Mouse (Mus musculus) 3T3-L1 (cell line): ENCODE measurements around the gene Rufy1.
A peak's percentile ranks its signal among the peaks of the same experiment; 100 is the strongest.

Experiments
- DNase-seq: peaks from one replicate; pipeline ENCODE4 v3.0.0-alpha.2; 2015; ENCODE audit warnings: low read depth, low spot score

Gene Rufy1

DNA sequence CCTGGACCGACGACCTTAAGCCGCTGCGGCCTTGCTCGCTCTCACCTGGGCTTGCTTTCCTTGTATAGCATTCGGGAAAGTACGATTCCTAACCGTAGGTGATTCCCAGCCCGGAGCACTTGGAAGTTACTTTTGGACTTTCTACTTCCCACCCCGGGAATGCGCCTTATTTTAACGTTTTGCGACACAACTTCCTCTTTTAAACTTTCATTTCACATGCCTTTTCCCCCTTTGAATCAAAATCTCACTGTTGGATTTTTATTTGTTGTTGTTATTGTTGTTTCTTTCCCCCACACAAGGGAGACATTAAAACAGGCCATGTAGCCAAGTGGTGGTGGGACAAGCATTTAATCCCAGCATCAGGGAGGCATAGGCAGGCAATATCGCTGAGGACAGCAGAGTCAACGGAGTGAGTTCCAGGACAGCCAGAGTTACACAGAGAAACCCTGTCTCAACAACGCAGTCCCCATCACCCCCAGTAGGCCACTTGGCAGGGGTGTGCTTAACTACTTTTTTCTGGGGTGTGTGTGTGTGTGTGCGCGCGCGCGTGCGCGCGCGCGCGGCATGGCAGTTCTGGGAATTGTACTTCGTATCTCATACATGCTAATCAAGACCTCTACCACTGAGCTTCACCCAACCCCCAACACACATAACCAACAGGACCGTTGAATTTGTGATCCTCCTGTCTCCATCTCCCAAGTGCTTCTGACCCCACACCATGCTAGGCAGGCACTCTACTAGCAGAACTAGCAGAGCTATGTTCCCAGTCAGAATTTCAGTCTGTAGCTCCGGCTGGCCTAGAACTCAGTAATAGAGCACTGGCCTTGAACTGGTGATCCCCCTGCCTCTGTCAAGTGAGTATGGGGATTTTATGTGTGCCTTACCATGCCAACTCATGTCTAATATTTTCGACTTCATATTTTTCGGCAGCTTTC lies 476 bp upstream of the Rufy1 start:
- DNase-seq = peak; percentile 52

DNA sequence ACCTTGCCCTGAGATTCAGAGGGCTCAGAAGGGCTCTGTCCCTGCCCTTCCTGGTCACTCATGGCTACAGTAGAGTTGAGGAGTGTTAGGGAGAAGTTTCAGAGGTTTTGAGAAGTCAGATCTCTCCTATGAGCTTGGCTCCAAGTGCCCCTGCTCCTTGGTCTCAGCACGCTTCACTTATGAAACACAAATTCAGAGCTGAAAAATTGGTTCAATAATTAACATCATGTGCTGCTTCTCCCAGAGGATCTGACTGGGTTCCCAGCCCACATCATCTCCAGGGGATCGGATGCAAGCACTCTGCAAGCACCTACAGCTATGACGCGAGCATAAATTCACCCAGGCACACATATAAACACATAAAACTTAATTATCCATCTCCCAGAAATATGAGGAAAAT lies 4.9 kb downstream of the Rufy1 start:
- DNase-seq = no peak

DNA sequence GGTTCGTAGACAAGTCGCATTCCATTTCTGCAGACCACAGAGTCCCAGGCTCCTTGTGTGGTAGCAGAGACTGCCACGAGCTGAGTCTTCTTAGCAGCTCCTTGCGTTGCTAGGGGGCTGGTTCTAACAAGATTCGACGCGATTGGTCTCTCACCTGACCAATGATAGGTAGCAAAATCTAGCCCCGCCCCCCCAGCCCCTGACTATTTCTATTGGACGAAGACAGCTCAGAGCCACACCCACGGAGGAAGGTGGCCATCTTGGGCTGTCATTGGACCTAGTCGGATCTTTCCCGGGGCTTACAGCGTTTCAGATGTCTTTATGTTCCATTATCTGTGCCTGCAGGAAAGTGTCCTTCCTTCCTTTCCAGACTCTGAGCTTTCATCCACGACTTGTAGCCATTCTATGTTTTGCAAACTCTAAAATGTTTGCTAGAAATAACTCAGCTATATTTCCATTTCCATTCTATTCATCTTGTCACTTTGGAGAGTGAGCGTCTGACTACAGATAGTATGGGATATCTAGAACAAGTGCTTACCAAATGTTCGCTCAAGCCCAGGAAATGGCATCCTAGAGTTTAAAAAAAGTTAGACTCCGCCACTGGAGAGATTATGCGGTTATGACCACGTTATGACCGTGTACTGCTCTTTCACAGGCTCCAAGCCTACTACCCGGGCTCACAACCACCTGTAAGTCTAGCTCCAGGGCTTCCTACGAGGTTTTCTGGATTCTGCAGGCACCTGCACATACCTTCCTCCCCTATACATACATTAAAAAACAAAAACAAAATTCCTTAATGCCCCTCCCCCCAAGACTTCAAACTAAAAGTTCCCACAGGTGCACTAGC lies 8.8 kb downstream of the Rufy1 start:
- DNase-seq = peak; percentile 29

DNA sequence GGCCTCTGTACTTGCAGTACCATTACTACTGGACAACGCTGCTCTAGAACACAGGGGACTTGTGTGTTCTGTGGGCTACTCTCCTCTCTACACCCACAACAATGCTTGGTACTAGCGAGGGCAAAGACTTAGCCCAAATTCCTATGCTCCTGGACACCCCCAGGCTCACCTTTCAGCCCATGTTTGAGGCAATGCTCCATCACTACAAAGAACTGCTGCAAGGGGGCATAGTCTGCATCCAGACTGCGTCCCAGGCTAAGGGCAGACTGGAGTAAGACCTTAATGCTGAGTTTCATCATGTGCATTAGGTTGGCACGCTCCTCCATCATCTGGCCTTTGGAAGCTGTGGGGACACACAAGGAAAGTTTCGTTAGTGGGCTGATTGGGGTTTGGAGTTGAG lies 9.5 kb downstream of the Rufy1 start:
- DNase-seq = no peak

DNA sequence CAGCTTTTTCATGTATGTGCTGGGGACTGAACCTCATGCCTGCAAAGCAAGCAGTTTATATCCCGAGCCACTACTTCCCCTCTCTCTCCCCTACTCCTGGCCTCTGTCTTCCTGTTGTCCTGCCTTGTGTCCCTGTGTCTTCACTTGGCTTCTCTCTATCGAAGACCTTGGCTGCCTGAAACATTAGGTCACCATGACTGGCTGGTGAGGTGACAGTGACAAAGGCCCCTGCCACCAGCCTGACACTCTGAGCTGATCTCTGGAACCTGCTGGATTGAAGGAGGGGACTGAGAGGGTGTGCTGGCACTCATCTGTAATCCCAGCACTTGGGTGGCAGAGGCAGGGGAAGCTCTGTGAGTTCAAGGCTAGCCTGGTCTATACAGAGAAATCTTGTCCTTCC lies 13.1 kb downstream of the Rufy1 start:
- DNase-seq = no peak

DNA sequence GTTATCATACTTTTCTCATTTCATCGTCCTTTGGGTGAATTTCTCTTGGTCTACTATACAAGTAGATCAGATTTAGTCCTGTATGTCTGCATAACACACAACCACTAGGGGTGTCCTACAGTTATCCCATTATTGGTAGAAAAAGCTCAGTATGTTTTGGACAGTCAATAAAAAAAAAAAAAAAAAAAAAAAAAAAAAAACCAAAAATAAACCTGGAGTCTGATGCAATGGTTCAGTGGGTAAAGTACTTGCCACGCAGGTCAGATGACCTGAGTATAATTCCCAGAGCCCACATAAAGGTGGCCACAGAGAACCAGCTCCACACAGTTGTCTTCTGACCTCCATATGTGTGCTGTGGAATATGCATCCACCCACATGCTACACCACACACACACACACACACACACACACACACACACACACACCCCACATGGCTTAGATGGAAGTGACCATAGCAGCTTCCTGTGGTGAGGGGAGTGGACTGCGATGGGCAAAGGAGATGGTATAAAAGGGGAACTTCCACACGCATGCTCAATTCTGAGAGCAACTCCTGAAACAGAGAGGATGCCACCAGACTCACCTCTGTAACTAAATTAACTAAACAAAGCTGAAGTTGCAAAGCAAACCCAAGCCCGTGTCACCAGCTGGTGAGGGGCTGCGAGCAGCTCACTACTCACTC lies 15.2 kb downstream of the Rufy1 start:
- DNase-seq = no peak

DNA sequence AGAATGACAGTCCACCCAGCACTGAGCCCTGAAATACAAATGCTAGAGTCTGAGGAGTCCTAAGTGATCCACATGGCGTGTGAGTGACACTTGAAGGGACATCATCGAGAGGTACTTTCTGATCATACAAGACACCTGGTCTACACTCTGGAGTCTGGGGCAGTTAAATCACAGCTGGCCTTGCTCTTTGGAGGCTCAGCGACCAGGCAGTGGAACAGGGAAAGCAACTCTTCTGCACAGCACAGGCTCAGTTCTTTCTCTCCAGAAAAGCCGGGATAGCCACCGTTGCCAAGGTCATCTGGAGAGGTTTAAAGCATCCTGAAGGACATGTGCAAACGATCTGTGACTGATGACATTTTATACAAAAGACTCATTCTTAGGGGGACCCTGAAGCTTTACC lies 23.7 kb downstream of the Rufy1 start:
- DNase-seq = no peak

DNA sequence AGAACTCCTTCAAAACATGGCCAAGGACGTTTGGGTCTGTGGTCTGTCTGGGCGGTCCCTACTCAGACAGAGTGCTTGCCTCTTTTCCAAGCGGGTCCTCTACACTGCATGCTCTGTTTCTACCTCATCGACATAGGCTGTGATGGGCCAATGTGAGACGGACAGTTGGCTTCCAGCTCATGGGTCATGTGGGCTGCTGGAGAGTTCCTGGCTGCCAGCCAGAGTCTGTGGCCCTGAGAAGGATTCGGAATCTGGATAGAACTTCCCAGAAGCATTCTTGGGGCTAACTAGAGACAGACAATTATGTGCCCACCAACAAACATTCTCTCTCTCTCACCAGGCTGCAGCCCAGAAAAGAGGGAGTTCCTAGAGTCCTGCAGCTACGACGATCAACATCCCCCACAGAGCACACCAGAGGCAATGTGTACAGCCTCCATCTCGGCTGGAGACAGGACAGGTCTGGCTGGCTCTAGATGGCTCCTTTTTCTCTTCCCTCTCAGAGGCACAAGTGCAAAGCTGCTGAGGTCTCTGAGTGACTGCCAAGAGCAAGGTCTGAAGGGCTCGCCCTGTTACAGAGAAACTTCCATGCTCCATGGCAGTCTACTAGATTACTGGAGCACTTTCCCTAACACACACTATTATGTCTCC lies 27.4 kb downstream of the Rufy1 start:
- no peak for DNase-seq

DNA sequence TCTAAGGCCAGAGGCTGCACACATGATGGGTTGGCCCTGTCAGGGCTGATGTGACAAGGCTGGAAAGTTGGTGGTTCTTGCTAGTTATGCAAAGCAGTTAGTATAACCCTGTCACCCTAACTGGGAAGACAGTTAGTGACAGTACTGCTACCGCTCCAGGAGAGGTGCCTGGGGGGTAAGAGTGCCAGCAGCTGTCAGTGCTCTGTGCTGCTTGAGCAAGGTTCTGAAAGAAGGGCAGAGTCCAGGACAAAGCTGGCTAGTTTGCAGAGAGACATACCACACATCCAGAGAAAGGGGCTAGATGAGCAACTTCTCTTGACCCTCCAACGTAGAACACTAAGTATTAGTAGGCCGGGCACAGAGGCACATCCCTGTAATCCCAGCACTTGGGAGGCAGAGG lies 28.4 kb downstream of the Rufy1 start:
- DNase-seq = no peak

DNA sequence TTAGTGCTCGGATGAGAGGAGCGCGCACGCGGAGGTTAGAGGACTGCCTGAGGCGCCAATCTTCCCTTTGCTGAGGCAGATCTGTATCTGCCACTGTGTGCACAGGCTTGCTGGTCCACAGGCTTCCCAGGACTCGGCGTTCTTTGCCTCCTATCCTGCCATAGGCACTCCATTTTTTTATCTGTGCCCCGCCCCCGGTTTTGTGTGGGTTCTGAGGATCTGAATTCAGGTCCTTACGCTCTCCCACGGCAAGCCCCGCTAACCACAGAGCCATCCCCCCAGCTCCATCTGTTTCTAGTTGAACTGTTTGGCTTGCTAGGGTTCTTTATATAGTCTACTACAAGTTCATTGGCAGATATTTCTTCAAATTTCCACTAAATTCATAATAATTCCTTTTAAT lies 32.1 kb downstream of the Rufy1 start:
- no peak for DNase-seq

DNA sequence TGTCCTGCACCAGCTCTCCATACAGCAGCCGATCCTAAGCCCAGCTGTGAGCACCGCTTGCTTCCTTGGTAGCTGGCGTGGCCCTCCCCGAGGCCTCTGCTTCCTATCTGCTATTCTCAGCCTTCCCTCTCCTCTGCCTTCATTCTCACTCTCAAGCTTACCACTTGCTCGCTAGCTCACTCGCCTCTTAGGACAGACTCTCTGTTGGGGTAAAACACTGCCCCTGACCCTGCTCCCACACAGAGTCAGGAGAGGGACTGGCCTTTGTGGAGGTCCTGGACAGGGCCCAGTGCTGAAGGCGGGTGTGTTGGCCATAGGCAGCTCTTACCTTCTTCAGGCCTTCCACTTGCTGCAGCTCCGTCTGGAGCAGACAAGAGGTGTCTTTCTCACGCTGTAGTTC lies 33.6 kb downstream of the Rufy1 start:
- DNase-seq = no peak

DNA sequence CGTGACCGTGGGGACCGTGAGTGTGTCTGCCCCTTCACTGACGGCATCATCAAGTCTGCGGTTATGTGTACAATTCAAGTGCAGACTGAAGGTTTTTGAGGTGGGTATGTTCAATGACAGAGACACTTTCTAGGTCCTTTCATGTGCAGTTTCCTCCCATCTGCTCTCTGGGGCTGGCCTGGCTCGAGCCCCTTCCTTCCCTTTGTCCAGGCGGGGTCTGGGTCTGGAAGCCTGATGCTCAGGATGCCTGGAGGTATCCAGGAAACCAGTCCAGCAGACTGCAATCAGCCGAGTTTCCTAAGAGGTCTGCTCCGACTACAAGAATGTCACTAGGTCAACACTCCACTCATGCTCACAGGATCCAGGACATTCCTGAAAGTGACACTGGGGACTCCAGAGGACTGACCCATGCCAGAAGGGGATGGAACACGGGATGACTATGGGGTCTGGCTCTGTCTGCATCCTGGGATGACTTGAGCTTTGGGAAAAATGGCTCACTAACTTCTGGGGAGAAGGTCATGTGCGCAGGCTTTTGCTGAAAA lies 34.1 kb downstream of the Rufy1 start:
- no peak for DNase-seq

DNA sequence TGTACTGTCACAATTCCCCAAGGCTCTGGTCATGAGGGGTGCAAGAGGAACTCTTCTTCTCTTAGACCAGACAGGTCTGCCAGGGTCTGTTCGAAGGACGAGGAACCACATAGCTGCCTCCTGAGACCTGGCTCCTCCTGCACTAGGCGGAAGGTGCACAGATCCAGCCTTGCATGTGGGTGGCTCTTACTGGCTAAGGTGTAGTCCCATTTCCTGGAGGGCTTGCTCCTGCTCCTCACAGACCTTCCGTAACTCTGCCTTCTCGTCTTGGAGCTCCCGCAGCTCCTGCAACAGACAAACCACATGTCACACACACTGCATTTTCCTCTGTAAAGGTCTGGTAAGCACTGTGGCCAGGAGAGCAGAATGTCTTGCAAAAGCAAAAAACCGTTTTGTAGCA lies 36.2 kb downstream of the Rufy1 start:
- no peak for DNase-seq

DNA sequence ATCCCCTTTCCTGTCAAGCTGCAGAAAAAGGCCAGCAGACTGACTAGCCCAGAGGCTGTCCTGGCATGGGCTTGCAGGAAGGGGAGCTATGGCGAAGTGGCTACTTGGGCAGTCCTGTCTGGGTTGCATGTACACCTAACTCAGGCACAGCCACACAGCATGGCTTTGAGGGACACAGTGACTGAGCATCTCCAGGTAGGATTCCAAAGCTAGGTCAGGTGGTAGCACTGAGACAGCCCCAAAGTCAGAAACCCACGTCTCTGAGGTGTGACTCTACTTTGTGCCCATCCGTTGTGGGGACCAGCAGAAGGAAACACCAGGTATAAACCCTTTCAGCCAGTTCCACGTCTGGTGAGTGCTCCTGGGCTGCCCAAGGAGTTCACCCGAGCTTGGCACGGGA lies 37.6 kb downstream of the Rufy1 start:
- DNase-seq = no peak

DNA sequence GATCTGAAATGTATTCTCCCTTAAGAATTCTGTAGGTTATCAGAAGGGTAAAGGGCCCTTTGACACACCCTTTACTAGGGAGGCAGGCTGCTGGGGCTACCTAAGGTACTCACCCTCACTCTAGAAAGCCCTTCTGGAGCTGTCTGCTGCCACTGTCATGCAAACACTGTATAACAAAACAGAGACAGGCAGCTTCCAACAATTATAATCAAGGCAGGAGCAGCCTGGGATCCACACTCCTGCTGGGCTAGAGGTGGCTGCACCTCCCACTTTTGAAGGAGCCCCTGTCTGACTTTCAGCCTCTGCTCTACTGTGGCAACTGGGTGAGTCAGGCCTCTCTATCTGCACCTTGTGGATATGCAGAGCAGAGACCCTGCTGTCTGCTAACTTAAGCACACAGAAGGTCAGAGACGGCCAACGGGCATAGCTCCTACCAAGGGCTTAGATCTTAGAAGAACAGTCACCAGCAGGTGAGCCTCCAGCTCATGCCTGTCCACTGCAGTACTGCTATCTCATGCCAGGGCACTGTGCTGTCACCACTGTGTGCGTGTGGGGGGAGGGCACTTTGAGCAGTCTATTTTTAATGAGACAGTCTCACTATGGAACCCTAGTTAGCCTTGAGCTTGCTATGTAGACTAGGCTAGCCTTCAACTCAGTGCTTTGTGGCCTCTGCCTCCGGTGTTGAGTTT lies 39.5 kb downstream of the Rufy1 start:
- DNase-seq = no peak

DNA sequence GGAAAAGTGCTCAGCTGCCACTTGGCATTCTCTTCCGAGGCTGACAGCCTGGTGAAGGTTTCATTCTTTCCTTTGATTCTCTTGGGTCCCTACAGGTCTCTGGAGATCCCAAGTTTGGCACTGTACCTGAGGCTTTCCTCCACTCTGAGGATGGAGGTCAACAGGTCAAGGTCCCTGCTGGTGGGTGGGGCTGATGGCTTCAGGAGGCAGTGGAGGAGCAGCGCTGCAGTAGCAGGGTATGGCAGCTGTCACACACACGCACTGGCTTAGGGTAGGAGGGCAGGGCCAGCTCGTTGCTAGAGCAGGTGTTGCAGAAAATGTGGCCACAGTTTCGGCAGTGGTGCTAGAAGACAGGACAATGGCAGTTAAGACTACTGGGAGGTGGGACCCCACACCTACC lies 41.3 kb downstream of the Rufy1 start:
- DNase-seq = no peak

DNA sequence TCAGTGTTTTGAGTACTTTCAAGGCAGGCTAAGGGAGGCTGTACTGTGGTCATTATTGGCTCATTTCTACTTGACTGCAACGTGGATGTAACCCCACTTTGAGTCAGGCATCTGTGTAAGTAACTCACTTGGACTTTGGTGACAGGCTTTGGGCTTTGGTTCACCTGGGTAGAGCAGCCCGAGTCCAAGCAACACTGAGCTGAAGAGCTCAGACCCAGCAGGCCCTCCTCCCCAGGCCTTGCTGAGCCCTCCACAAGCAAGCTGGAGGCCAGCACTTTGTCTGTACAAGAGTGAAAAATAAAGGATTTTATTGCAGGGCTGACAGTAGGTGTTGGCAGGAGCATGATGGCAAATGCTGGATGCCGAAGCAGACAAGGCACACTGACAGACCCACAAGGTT lies 41.9 kb downstream of the Rufy1 start:
- DNase-seq = no peak

DNA sequence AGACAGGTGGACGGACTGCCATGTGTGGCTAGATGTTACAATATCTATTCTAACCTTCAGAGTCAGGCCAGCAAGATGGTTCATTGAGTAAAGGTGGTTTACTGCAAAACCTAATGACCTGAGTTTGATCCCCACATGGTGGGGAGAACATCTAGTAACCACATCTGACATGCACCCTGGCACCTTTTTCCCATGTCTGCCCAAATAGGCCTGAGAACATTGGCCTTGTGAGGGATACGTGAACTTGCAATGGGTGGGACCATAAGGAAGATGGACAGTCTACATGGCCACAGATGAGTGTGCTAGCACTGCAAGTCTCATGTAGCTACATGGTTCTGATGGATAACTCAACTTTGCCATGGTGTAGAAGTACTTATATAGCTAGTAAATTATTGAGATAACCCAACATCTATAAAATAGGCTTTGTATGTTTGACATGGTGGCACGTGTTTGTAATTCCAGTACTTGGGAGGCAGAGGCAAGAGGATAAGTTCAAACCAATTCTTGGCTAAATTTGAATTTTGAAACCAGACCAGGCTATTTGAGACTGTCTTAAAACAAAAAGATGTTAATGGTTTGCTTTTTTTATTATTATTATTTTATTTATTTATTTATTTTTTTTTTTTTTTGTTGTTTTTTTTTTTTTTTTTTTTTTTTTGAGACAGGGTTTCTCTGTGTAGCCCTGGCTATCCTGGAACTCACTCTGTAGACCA lies 42.6 kb downstream of the Rufy1 start:
- no peak for DNase-seq

DNA sequence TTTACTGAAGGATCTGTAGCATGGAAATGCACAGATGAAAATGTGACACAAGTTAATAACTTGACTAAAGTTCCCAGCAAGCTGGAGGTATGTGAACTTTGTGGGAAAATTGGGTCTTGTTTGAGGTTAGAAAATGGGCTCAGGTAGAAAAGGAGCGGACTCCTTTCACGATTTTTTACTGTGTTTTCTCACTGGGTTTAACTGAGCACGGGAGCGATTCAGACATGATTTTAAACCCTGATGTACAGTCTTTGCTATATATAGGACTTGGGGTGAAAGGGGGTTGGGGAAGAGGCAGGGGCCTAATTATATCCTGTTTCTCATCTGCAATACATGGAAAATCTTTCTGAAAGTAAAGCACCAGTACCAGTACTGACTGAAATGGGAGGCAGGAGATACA lies 43.2 kb downstream of the Rufy1 start:
- DNase-seq = no peak

DNA sequence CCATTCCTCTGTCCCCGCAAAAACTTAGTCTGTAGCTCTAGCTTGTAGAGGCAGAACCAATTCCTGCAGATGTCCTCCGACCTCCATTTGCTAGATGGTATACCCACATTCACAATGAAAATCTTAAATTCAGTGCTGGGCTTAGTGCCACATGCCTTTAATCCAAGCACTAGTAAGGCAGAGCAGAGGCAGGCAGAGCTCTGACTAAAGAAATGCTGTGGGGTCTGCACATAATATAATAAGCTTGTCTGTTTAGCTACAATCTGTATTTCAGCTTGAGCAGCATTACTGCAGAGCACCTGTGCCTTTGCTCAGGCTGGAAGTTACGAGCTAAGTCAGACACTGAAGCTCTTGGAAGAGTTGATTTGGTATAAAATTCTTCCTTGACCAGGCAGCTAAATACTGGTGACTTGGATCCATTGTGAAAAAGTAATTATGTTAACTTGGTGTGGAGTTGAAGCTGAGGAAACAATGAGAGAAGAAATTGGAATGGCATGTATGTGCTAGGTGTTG lies 43.7 kb downstream of the Rufy1 start:
- DNase-seq = peak; percentile 18
